ENCODE assay signal across 17 mouse cellular contexts in the genomic region with DNA sequence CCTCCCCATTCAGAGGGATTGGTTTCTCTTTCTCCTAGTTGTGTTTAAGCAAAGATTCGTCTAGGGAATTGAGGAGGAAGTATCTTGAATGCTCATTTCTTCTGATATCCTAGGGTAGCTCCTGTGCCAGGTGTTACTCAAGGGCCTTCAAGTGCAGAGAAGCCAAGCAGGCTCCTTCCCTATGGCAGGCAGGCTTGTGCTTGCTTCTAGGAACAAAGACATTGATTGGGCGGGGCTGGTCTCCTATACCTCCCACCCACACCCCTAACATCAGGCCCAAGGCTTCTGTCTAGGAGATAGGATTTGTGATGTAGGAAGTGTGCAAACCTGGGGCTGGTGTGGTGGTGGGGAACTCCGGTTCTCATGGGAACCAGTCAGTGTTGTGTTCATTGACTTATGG. TPM values are rescaled to one million over a fixed set of nuclear protein-coding genes. Genes with fewer than 3 reads are reported as not detected.
DNase-seq lines count a peak whose midpoint lies in the region; ATAC-seq and TF ChIP-seq lines count a peak whose summit lies in the region.
"Had no signal": no experiment of that assay in that cellular context is flagged by ENCODE, and none has a peak within 500 bp of the region (broad histone marks: within the 10 kb centered on the region; RNA-seq: fewer than 3 reads in every experiment).

No protein-coding gene starts in this region.

- no peaks in the 10 kb centered on the region for H3K79me2 ChIP-seq in heart, adult 2 months (replicated peaks; ENCODE audit: control insufficient read depth, insufficient read depth, low read length)

- ATAC-seq in heart, embryonic 13.5 days (ENCODE audit: extremely low read depth, insufficient number of reproducible peaks, low FRiP score, low TSS enrichment): no peak
- no peak for ATAC-seq in neural tube, embryonic 13.5 days (ENCODE audit: low read depth)
- ATAC-seq in limb, embryonic 12.5 days (ENCODE audit: insufficient number of reproducible peaks, insufficient read depth, low FRiP score, low TSS enrichment, low read depth): no peak
- ATAC-seq: forebrain, embryonic 13.5 days; Patski had no signal

- H3K4me1 ChIP-seq in heart, embryonic 13.5 days: peaks cover 12% of the 10 kb centered on the region; the same call in 1 of the 2 replicates
- H3K4me1 ChIP-seq in heart, adult 2 months (ENCODE audit: control insufficient read depth, insufficient read depth, low read length): peaks cover 3% of the 10 kb centered on the region
- peaks cover 16% of the 10 kb centered on the region for H3K4me1 ChIP-seq in neural tube, embryonic 13.5 days (replicated peaks)
- peaks cover 9% of the 10 kb centered on the region; the same call in 1 of the 2 replicates for H3K4me1 ChIP-seq in limb, embryonic 12.5 days (replicated peaks)
- 0 out of 2 replicates have a peak, but pooled peaks cover 2% of the 10 kb centered on the region for H3K4me1 ChIP-seq in cerebellum, adult 2 months (ENCODE audit: control insufficient read depth, insufficient read depth, low read length)

- WGBS in heart, embryonic 13.5 days: 73% methylated on average over 3 of the region's 3 CpGs
- 87% methylated on average over 3 of the region's 3 CpGs for WGBS in heart, adult 2 months
- WGBS in neural tube, embryonic 13.5 days: 92% methylated on average over 3 of the region's 3 CpGs
- 90% methylated on average over 3 of the region's 3 CpGs for WGBS in limb, embryonic 12.5 days
- WGBS in cerebellum, adult 2 months: 96% methylated on average over 3 of the region's 3 CpGs

- no peak overlapping the region for H3K9ac ChIP-seq in heart, embryonic 13.5 days
- no peak overlapping the region for H3K9ac ChIP-seq in heart, adult 2 months (ENCODE audit: low read depth, low read length)
- no peak overlapping the region for H3K9ac ChIP-seq in neural tube, embryonic 13.5 days
- no peak overlapping the region for H3K9ac ChIP-seq in limb, embryonic 12.5 days (replicated peaks)
- H3K9ac ChIP-seq: forebrain, embryonic 13.5 days had no signal

- DNase-seq in heart, adult 2 months: no peak
- DNase-seq in neural tube, embryonic 10.5 days (ENCODE audit: extremely low spot score, low spot score): no peak
- DNase-seq in cerebellum, adult 2 months: no peak
- DNase-seq in spleen, postnatal 10 days (ENCODE audit: low spot score in 2 of 2): no peak
- no peak for DNase-seq in right cerebral cortex, adult 2 months (ENCODE audit: low spot score in 2 of 2)
- DNase-seq: adrenal gland, adult 8-10 months; cerebellum, adult 11-12 months; gastrocnemius, postnatal 36 days; kidney, adult 8-10 months; thymus, postnatal 36 days had no signal

- TF ChIP-seq EP300 in heart, adult 2 months (IDR thresholded peaks at IDR 0.05; ENCODE audit: insufficient read depth, low read depth, low read length): no peak

- H3K4me2 ChIP-seq in heart, embryonic 13.5 days: peak overlapping the region; percentile 1; the same call in 1 of the 2 replicates
- peak overlapping the region; percentile 11; the same call in 1 of the 2 replicates for H3K4me2 ChIP-seq in neural tube, embryonic 13.5 days
- peak overlapping the region; percentile 17; the same call in 1 of the 2 replicates for H3K4me2 ChIP-seq in limb, embryonic 12.5 days

- no peak for TF ChIP-seq POLR2A in heart, adult 2 months (IDR thresholded peaks at IDR 0.05; ENCODE audit: insufficient read depth, low read depth, low read length)
- TF ChIP-seq POLR2A in cerebellum, adult 2 months (IDR thresholded peaks at IDR 0.05; ENCODE audit: borderline replicate concordance, insufficient read depth, low read length): no peak

- H3K36me3 ChIP-seq in heart, embryonic 13.5 days: peaks cover 23% of the 10 kb centered on the region
- H3K36me3 ChIP-seq in heart, adult 2 months (ENCODE audit: control insufficient read depth, insufficient read depth, low read length): no peaks in the 10 kb centered on the region
- peaks cover 15% of the 10 kb centered on the region for H3K36me3 ChIP-seq in neural tube, embryonic 13.5 days
- peaks cover 26% of the 10 kb centered on the region for H3K36me3 ChIP-seq in limb, embryonic 12.5 days

- no peaks in the 10 kb centered on the region for H3K27me3 ChIP-seq in heart, embryonic 13.5 days (replicated peaks)
- H3K27me3 ChIP-seq in heart, adult 2 months (ENCODE audit: control insufficient read depth, insufficient read depth, low read length): no peaks in the 10 kb centered on the region
- no peaks in the 10 kb centered on the region; the same call in 1 of the 2 replicates for H3K27me3 ChIP-seq in neural tube, embryonic 13.5 days
- H3K27me3 ChIP-seq in limb, embryonic 12.5 days: no peaks in the 10 kb centered on the region
- H3K27me3 ChIP-seq in cerebellum, adult 2 months (ENCODE audit: control insufficient read depth, insufficient read depth, low read length): no peaks in the 10 kb centered on the region
- H3K27me3 ChIP-seq: forebrain, embryonic 13.5 days; Patski had no signal

- no peak overlapping the region for H3K4me3 ChIP-seq in heart, embryonic 13.5 days
- no peak overlapping the region for H3K4me3 ChIP-seq in heart, adult 2 months
- no peak overlapping the region for H3K4me3 ChIP-seq in neural tube, embryonic 13.5 days
- no peak overlapping the region for H3K4me3 ChIP-seq in limb, embryonic 12.5 days (replicated peaks)
- no peak overlapping the region for H3K4me3 ChIP-seq in cerebellum, adult 2 months (replicated peaks; ENCODE audit: insufficient read depth, low read depth, low read length)
- H3K4me3 ChIP-seq: forebrain, embryonic 13.5 days had no signal

- no peaks in the 10 kb centered on the region for H3K9me3 ChIP-seq in heart, embryonic 13.5 days
- no peaks in the 10 kb centered on the region for H3K9me3 ChIP-seq in neural tube, embryonic 13.5 days
- no peaks in the 10 kb centered on the region for H3K9me3 ChIP-seq in limb, embryonic 12.5 days
- H3K9me3 ChIP-seq: forebrain, embryonic 13.5 days had no signal

- TF ChIP-seq CTCF in heart, adult 2 months (IDR thresholded peaks at IDR 0.05): no peak
- TF ChIP-seq CTCF in cerebellum, adult 2 months (IDR thresholded peaks at IDR 0.05; ENCODE audit: borderline replicate concordance, insufficient read depth, low read depth, low read length): no peak

- H3K27ac ChIP-seq in heart, embryonic 13.5 days (replicated peaks): no peak overlapping the region
- no peak overlapping the region for H3K27ac ChIP-seq in heart, adult 2 months
- H3K27ac ChIP-seq in neural tube, embryonic 13.5 days (replicated peaks): no peak overlapping the region
- no peak overlapping the region for H3K27ac ChIP-seq in limb, embryonic 12.5 days
- no peak overlapping the region for H3K27ac ChIP-seq in cerebellum, adult 2 months (ENCODE audit: insufficient read depth, low read length)
- H3K27ac ChIP-seq: forebrain, embryonic 13.5 days had no signal

- intact Hi-C loops in heart, adult 2 months (cut with DNase I): no loop called here

RNA-seq across cellular contexts. Expression of a gene that starts 10.4 kb away (rescaled TPM):
- 27.2 and 30.5 TPM in 2 replicates for polyA plus RNA-seq in heart, embryonic 13.5 days (2015; fragmentation: Nextera tagmentation; extraction: Ambion mirVana)
- 10 to 100 TPM; 25.2 to 27.3 TPM for total RNA-seq in heart, adult 2 months (2021)
- polyA plus RNA-seq in heart, adult 2 months (2012; rRNA removed): 46.2 and 68.8 TPM in 2 replicates
- 28.2 and 31.7 TPM in 2 replicates for polyA plus RNA-seq in neural tube, embryonic 13.5 days (2015; fragmentation: Nextera tagmentation; extraction: Ambion mirVana)
- polyA plus RNA-seq in limb, embryonic 12.5 days (2016; fragmentation: Nextera tagmentation; extraction: Ambion mirVana): 20.2 and 22.6 TPM in 2 replicates
- 42.4 and 45.9 TPM in 2 replicates for polyA plus RNA-seq in cerebellum, adult 2 months (2012; rRNA removed)

RNA-seq across cellular contexts. Expression of a gene that starts 10.7 kb away (rescaled TPM):
- polyA plus RNA-seq in heart, embryonic 13.5 days (2015; fragmentation: Nextera tagmentation; extraction: Ambion mirVana): 169 and 182 TPM in 2 replicates
- 100 to 1,000 TPM; 438 to 535 TPM for total RNA-seq in heart, adult 2 months (2021)
- polyA plus RNA-seq in heart, adult 2 months (2012; rRNA removed): 473 and 490 TPM in 2 replicates
- polyA plus RNA-seq in neural tube, embryonic 13.5 days (2015; fragmentation: Nextera tagmentation; extraction: Ambion mirVana): 125 and 132 TPM in 2 replicates
- 166 and 175 TPM in 2 replicates for polyA plus RNA-seq in limb, embryonic 12.5 days (2016; fragmentation: Nextera tagmentation; extraction: Ambion mirVana)
- polyA plus RNA-seq in cerebellum, adult 2 months (2012; rRNA removed): 90.9 and 98.6 TPM in 2 replicates

RNA-seq across cellular contexts. Expression of a gene that starts 11.3 kb away (rescaled TPM):
- polyA plus RNA-seq in heart, embryonic 13.5 days (2015; fragmentation: Nextera tagmentation; extraction: Ambion mirVana): 10.9 and 14.4 TPM in 2 replicates
- total RNA-seq in heart, adult 2 months (2021): 1 to 10 TPM; 3.0 to 3.4 TPM
- 5.2 TPM in 2 replicates for polyA plus RNA-seq in heart, adult 2 months (2012; rRNA removed)
- 9.7 and 11.4 TPM in 2 replicates for polyA plus RNA-seq in neural tube, embryonic 13.5 days (2015; fragmentation: Nextera tagmentation; extraction: Ambion mirVana)
- 15.5 and 20.4 TPM in 2 replicates for polyA plus RNA-seq in limb, embryonic 12.5 days (2016; fragmentation: Nextera tagmentation; extraction: Ambion mirVana)
- 5.0 and 5.9 TPM in 2 replicates for polyA plus RNA-seq in cerebellum, adult 2 months (2012; rRNA removed)

RNA-seq across cellular contexts. Expression of a gene that starts 24.7 kb away (rescaled TPM):
- 74.4 and 80.9 TPM in 2 replicates for polyA plus RNA-seq in heart, embryonic 13.5 days (2015; fragmentation: Nextera tagmentation; extraction: Ambion mirVana)
- 10 to 100 TPM; 71.5 to 83.4 TPM for total RNA-seq in heart, adult 2 months (2021)
- 101 and 120 TPM in 2 replicates for polyA plus RNA-seq in heart, adult 2 months (2012; rRNA removed)
- polyA plus RNA-seq in neural tube, embryonic 13.5 days (2015; fragmentation: Nextera tagmentation; extraction: Ambion mirVana): 24.8 and 33.0 TPM in 2 replicates
- polyA plus RNA-seq in limb, embryonic 12.5 days (2016; fragmentation: Nextera tagmentation; extraction: Ambion mirVana): 21.3 and 21.8 TPM in 2 replicates
- polyA plus RNA-seq in cerebellum, adult 2 months (2012; rRNA removed): 94.7 and 98.3 TPM in 2 replicates

RNA-seq across cellular contexts. Expression of a gene that starts 27.7 kb away (rescaled TPM):
- polyA plus RNA-seq in heart, embryonic 13.5 days (2015; fragmentation: Nextera tagmentation; extraction: Ambion mirVana): 0.10 TPM in 1 of 2 replicates, not detected in the other
- under 1 TPM; 0.52 TPM for total RNA-seq in heart, adult 2 months (2021)
- 0.85 and 1.9 TPM in 2 replicates for polyA plus RNA-seq in heart, adult 2 months (2012; rRNA removed)
- 9.4 and 13.1 TPM in 2 replicates for polyA plus RNA-seq in neural tube, embryonic 13.5 days (2015; fragmentation: Nextera tagmentation; extraction: Ambion mirVana)
- 0.10 and 0.14 TPM in 2 replicates for polyA plus RNA-seq in limb, embryonic 12.5 days (2016; fragmentation: Nextera tagmentation; extraction: Ambion mirVana)
- 25.9 and 27.7 TPM in 2 replicates for polyA plus RNA-seq in cerebellum, adult 2 months (2012; rRNA removed)
- total RNA-seq: hematopoietic stem cell, adult 5-6 weeks; megakaryocyte progenitor cell, adult 5-6 weeks had no signal
